Mouse (Mus musculus) MEL (cell line): ENCODE measurements around the gene 6030408B16Rik. TPM values are rescaled to one million over a fixed set of nuclear protein-coding genes. Genes with fewer than 3 reads are reported as not detected.

Source experiments
- DNase-seq: peaks from one replicate; pipeline ENCODE4 v3.0.0; 2011; ENCODE audit warnings: low read depth, low spot score
- H3K27ac ChIP-seq: 2 replicates; pipeline ENCODE4 v1.5.1; 2012; ENCODE audit warnings: low read depth, mild to moderate bottlenecking, control low read depth, low read length, moderate library complexity; ENCODE audit not compliant: control insufficient read depth
- H3K27me3 ChIP-seq, 2 experiments: fragments of 150-350 bp in 1 of 2; sonication (generic) in 1 of 2; 2 replicates each; pipeline ENCODE4 v1.6.1; 2012; ENCODE audit warnings: low read length in 2 of 2, mild to moderate bottlenecking in 2 of 2, improper control_type of control experiment in 1 of 2, moderate library complexity in 1 of 2; ENCODE audit not compliant: insufficient read depth in 2 of 2, control insufficient read depth in 1 of 2
- H3K36me3 ChIP-seq, 2 experiments: 2 replicates each; pipeline ENCODE4 v1.6.1; 2012 to 2014; ENCODE audit warnings: low read length in 2 of 2, improper control_type of control experiment in 1 of 2, inconsistent platforms in 1 of 2, mild to moderate bottlenecking in 1 of 2; ENCODE audit not compliant: insufficient read depth in 2 of 2, control insufficient read depth in 1 of 2
- H3K4me1 ChIP-seq, 2 experiments: fragments of 150-350 bp in 1 of 2; sonication (generic) in 1 of 2; 2 replicates each; pipeline ENCODE4 v1.6.1; 2012; ENCODE audit warnings: low read length in 2 of 2, improper control_type of control experiment in 1 of 2, mild to moderate bottlenecking in 1 of 2; ENCODE audit not compliant: insufficient read depth in 2 of 2, control insufficient read depth in 1 of 2
- H3K4me3 ChIP-seq, 2 experiments: fragments of 150-350 bp in 1 of 2; sonication (generic) in 1 of 2; 2 replicates each; pipeline ENCODE4 v1.5.1; 2012; ENCODE audit warnings: low read depth in 2 of 2, low read length in 2 of 2, mild to moderate bottlenecking in 2 of 2, moderate library complexity in 2 of 2, control low read depth in 1 of 2, improper control_type of control experiment in 1 of 2; ENCODE audit not compliant: control insufficient read depth in 1 of 2, insufficient read depth in 1 of 2
- H3K79me2 ChIP-seq: 2 replicates; pipeline ENCODE4 v1.6.1; 2012; ENCODE audit warnings: mild to moderate bottlenecking, low read length, moderate library complexity; ENCODE audit not compliant: control insufficient read depth, poor library complexity, insufficient read depth
- H3K9ac ChIP-seq: 2 replicates; pipeline ENCODE4 v1.6.1; 2012; ENCODE audit warnings: low read depth, mild to moderate bottlenecking, control low read depth, low read length, moderate library complexity; ENCODE audit not compliant: control insufficient read depth, poor library complexity, severe bottlenecking
- H3K9me3 ChIP-seq: fragments of 150-350 bp; sonication (generic); replicated peaks from 2 replicates; pipeline ENCODE4 v1.6.1; 2012; ENCODE audit warnings: mild to moderate bottlenecking, low read length, improper control_type of control experiment, moderate library complexity; ENCODE audit not compliant: insufficient read depth
- BHLHE40 ChIP-seq: IDR thresholded peaks from 2 replicates; pipeline ENCODE4 v1.6.1; 2012; ENCODE audit warnings: low read depth, mild to moderate bottlenecking, inconsistent platforms, low read length, improper control_type of control experiment, borderline replicate concordance
- CHD1 ChIP-seq: IDR thresholded peaks from 2 replicates; pipeline ENCODE4 v1.6.1; 2012; ENCODE audit warnings: low read depth, mild to moderate bottlenecking, inconsistent platforms, low read length, improper control_type of control experiment
- E2F4 ChIP-seq: IDR thresholded peaks from 2 replicates; pipeline ENCODE4 v1.6.1; 2011; ENCODE audit warnings: low read depth, low read length, improper control_type of control experiment, borderline replicate concordance
- ETS1 ChIP-seq: IDR thresholded peaks from 2 replicates; pipeline ENCODE4 v1.6.1; 2012; ENCODE audit warnings: low read depth, mild to moderate bottlenecking, inconsistent platforms, low read length, improper control_type of control experiment, moderate library complexity
- GATA1 ChIP-seq: IDR thresholded peaks from 2 replicates; pipeline ENCODE4 v1.6.1; 2011; ENCODE audit warnings: low read depth, low read length, improper control_type of control experiment
- HCFC1 ChIP-seq: IDR thresholded peaks from 2 replicates; pipeline ENCODE4 v1.6.1; 2012; ENCODE audit warnings: low read depth, mild to moderate bottlenecking, inconsistent platforms, low read length, improper control_type of control experiment, moderate library complexity
- JUND ChIP-seq: IDR thresholded peaks from 2 replicates; pipeline ENCODE4 v1.6.1; 2011; ENCODE audit warnings: low read depth, mild to moderate bottlenecking, improper control_type of control experiment, low read length
- MAX ChIP-seq: IDR thresholded peaks from 2 replicates; pipeline ENCODE4 v1.6.1; 2011; ENCODE audit warnings: low read length, improper control_type of control experiment
- MAZ ChIP-seq: IDR thresholded peaks from 2 replicates; pipeline ENCODE4 v1.6.1; 2012; ENCODE audit warnings: low read depth, mild to moderate bottlenecking, inconsistent platforms, low read length, improper control_type of control experiment
- MEF2A ChIP-seq: IDR thresholded peaks from 2 replicates; pipeline ENCODE4 v1.6.1; 2014; ENCODE audit warnings: low read depth, mild to moderate bottlenecking, inconsistent platforms, low read length, improper control_type of control experiment; ENCODE audit not compliant: poor library complexity, insufficient replicate concordance, severe bottlenecking; ENCODE audit errors: extremely low read depth
- MXI1 ChIP-seq: IDR thresholded peaks from 2 replicates; pipeline ENCODE4 v1.6.1; 2011; ENCODE audit warnings: mild to moderate bottlenecking, low read depth, low read length, improper control_type of control experiment
- MYB ChIP-seq: IDR thresholded peaks from 2 replicates; pipeline ENCODE4 v1.6.1; 2011; ENCODE audit warnings: mild to moderate bottlenecking, low read depth, low read length, improper control_type of control experiment
- MYC ChIP-seq: IDR thresholded peaks from 2 replicates; pipeline ENCODE4 v1.6.1; 2011; ENCODE audit warnings: low read depth, mild to moderate bottlenecking, low read length, improper control_type of control experiment, moderate library complexity
- NELFE ChIP-seq: IDR thresholded peaks from 2 replicates; pipeline ENCODE4 v1.6.1; 2011; ENCODE audit warnings: low read depth, low read length, improper control_type of control experiment
- NRF1 ChIP-seq: IDR thresholded peaks from 2 replicates; pipeline ENCODE4 v1.6.1; 2014; ENCODE audit warnings: low read depth, mild to moderate bottlenecking, inconsistent platforms, low read length, improper control_type of control experiment, moderate library complexity; ENCODE audit not compliant: poor library complexity, insufficient read depth, severe bottlenecking
- POLR2A ChIP-seq, 2 experiments: IDR thresholded peaks; 2 replicates each; pipeline ENCODE4 v1.6.1; 2011 to 2012; ENCODE audit warnings: low read length in 2 of 2, mild to moderate bottlenecking in 2 of 2, control low read depth in 1 of 2, improper control_type of control experiment in 1 of 2, low read depth in 1 of 2, moderate library complexity in 1 of 2; ENCODE audit not compliant: control insufficient read depth in 1 of 2, insufficient read depth in 1 of 2, poor library complexity in 1 of 2
- POLR2AphosphoS2 ChIP-seq: IDR thresholded peaks from 2 replicates; pipeline ENCODE4 v1.6.1; 2011; ENCODE audit warnings: low read length, improper control_type of control experiment
- RAD21 ChIP-seq: IDR thresholded peaks from 2 replicates; pipeline ENCODE4 v1.6.1; 2011; ENCODE audit warnings: mild to moderate bottlenecking, low read depth, low read length, improper control_type of control experiment
- RCOR1 ChIP-seq: IDR thresholded peaks from 2 replicates; pipeline ENCODE4 v1.6.1; 2012; ENCODE audit warnings: low read depth, mild to moderate bottlenecking, inconsistent platforms, low read length, improper control_type of control experiment
- SIN3A ChIP-seq: IDR thresholded peaks from 2 replicates; pipeline ENCODE4 v1.6.1; 2012; ENCODE audit warnings: low read length, improper control_type of control experiment, inconsistent platforms
- SMC3 ChIP-seq: IDR thresholded peaks from 2 replicates; pipeline ENCODE4 v1.6.1; 2011; ENCODE audit warnings: low read depth, low read length, improper control_type of control experiment
- TAL1 ChIP-seq: IDR thresholded peaks from 2 replicates; pipeline ENCODE4 v1.6.1; 2012; ENCODE audit warnings: mild to moderate bottlenecking, inconsistent platforms, low read length, moderate library complexity, mixed read lengths
- TBP ChIP-seq: IDR thresholded peaks from 2 replicates; pipeline ENCODE4 v1.8.0; 2011; ENCODE audit warnings: low read depth, low read length, improper control_type of control experiment
- TCF12 ChIP-seq: IDR thresholded peaks from 2 replicates; pipeline ENCODE4 v1.6.1; 2014; ENCODE audit warnings: low read depth, mild to moderate bottlenecking, inconsistent platforms, low read length, improper control_type of control experiment, moderate library complexity
- UBTF ChIP-seq: IDR thresholded peaks from 2 replicates; pipeline ENCODE4 v1.6.1; 2012; ENCODE audit warnings: low read depth, mild to moderate bottlenecking, inconsistent platforms, low read length, improper control_type of control experiment, moderate library complexity, borderline replicate concordance; ENCODE audit not compliant: insufficient read depth
- USF1 ChIP-seq: IDR thresholded peaks from 2 replicates; pipeline ENCODE4 v1.6.1; 2014; ENCODE audit warnings: low read depth, mild to moderate bottlenecking, inconsistent platforms, low read length, improper control_type of control experiment, moderate library complexity
- USF2 ChIP-seq, 2 experiments: IDR thresholded peaks; 2 replicates each; pipeline ENCODE4 v1.6.1; 2011 to 2012; ENCODE audit warnings: improper control_type of control experiment in 2 of 2, low read length in 2 of 2, borderline replicate concordance in 1 of 2, inconsistent platforms in 1 of 2, low read depth in 1 of 2, mild to moderate bottlenecking in 1 of 2; ENCODE audit not compliant: insufficient read depth in 1 of 2
- ZC3H11A ChIP-seq: IDR thresholded peaks from 2 replicates; pipeline ENCODE4 v1.6.1; 2012; ENCODE audit warnings: low read depth, mild to moderate bottlenecking, inconsistent platforms, low read length, improper control_type of control experiment
- ZMIZ1 ChIP-seq: IDR thresholded peaks from 2 replicates; pipeline ENCODE4 v1.6.1; 2012; ENCODE audit warnings: low read depth, mild to moderate bottlenecking, inconsistent platforms, low read length, improper control_type of control experiment, moderate library complexity
- ZNF384 ChIP-seq: IDR thresholded peaks from 2 replicates; pipeline ENCODE4 v1.6.1; 2012; ENCODE audit warnings: low read depth, mild to moderate bottlenecking, inconsistent platforms, low read length, improper control_type of control experiment
- polyA plus RNA-seq, 2 experiments: library from polyadenylated mRNA; stranded (reverse) in 1 of 2; unstranded in 1 of 2; fragments of >175 nt in 1 of 2; fragments of >200 nt in 1 of 2; gene quantifications; 2 replicates each; pipeline versions ENCODE4 v1.2.1 to v1.2.4; 2012; ENCODE audit warnings: low replicate concordance in 2 of 2, low read depth in 1 of 2; ENCODE audit not compliant: insufficient read length in 2 of 2, insufficient read depth in 1 of 2, missing spikeins in 1 of 2
- total RNA-seq: library from RNA; depleted of rRNA; stranded (reverse); fragments of 300-350 nt; gene quantifications from 2 replicates; pipeline ENCODE4 v1.2.3, GENCODE M21; 2012

Gene 6030408B16Rik
- total and polyA plus RNA-seq, 3 experiments, result 0.12 to 0.18 TPM; not detected in 1

GRCm38 (mm10) chr15:101283183-101283910, 9.7 kb upstream of the 6030408B16Rik start (continued):
- TF ChIP-seq ETS1 (no peak), MAZ (no peak; the same call in 1 of the 2 replicates), RAD21 (peak; percentile 85), ZNF384 (no peak)

DNA sequence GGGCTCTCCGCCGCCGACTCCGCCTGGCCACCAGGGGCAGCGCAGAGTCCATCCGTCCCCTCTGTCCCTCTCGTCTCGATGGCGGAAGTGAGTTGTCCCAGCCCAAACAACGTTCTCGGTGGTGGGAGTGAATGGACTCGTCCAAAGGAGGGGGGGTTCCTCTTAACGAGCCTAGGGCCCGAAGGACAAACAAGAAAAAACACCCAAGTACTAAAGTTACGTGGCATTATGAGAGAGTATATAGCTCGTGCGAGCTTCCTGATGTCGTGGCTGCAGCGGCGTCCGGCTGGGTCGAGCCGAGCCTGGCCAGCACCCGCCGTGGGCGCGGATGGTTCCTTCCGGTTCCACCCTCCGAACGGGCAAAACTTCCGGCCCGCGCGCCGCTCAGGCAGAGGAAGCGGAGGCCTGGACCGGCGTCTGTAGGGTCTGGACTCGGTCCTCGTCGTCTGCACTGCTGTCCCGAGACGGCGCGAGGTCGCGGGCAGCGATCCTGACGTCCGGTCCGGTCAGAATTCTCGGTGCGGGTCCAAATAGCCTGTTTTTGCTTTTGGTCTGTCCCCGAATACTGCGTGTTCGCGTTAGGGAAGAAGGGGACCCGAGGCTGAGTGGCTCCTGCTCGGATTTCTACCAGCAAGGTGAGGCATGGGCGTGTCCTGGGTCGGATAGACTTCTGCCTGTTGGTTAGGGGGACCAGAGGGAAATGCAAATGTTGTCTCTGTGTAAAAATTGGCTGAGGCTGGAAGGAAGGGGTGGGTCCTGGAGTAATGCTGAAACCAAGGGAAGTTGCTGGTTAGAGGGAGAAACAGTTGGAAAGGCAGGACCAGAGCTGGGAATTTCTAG, 8.9 kb upstream of the 6030408B16Rik start, which contains the start of gene Atg101:
TSS of gene Atg101 (plus strand) at position 362 of the 840 bp plus-strand sequence.
- Histone ChIP-seq H3K9me3 (no peaks in the 10 kb centered on the region), H3K27me3 (no peaks in the 10 kb centered on the region), H3K4me3 (peak within 1 kb of the TSS; percentile 81 to 96), H3K27ac (peak within 1 kb of the TSS; percentile 83), H3K36me3 (peaks cover 0 to 14% of the 10 kb centered on the region in 2 experiments), H3K9ac (peak within 1 kb of the TSS; percentile 95), H3K79me2 (peaks cover 13% of the 10 kb centered on the region), H3K4me1 (peaks cover 3 to 20% of the 10 kb centered on the region in 2 experiments; a peak in 3 of 4 replicates)
- peak; percentile 97 for DNase-seq
- peak; percentile 72 for TF ChIP-seq MAX
- TF ChIP-seq NRF1, result no peak
- peak; percentile 79 for TF ChIP-seq ETS1
- no peak for TF ChIP-seq E2F4
- TF ChIP-seq CHD1, result peak; percentile 100
- TF ChIP-seq SIN3A, result peak; percentile 97
- peak; percentile 77 for TF ChIP-seq MYB
- no peak for TF ChIP-seq RCOR1
- peak; percentile 99; the same call in 1 of the 2 replicates for TF ChIP-seq MAZ
- TF ChIP-seq SMC3, result peak; percentile 52; the same call in 1 of the 2 replicates
- peak; percentile 52; the same call in 1 of the 2 replicates for TF ChIP-seq ZNF384
- no peak for TF ChIP-seq GATA1
- no peak for TF ChIP-seq USF1
- peak; percentile 75 for TF ChIP-seq BHLHE40
- peak; percentile 83; the same call in 1 of the 2 replicates for TF ChIP-seq POLR2AphosphoS2
- no peak for TF ChIP-seq JUND
- TF ChIP-seq MXI1, result peak; percentile 87
- peak; percentile 92 to 95 for TF ChIP-seq POLR2A (IDR thresholded peaks at IDR 0.05; ENCODE audit: control insufficient read depth in 1 of 2, insufficient read depth in 1 of 2, low read depth in 1 of 2, low read length in 2 of 2, poor library complexity in 1 of 2)
- peak; percentile 57; the same call in 1 of the 2 replicates for TF ChIP-seq MEF2A
- TF ChIP-seq RAD21, result no peak; the same call in 1 of the 2 replicates
- TF ChIP-seq USF2 (IDR thresholded peaks at IDR 0.05; ENCODE audit: borderline replicate concordance in 1 of 2, insufficient read depth in 1 of 2, low read depth in 1 of 2, low read length in 2 of 2), result no peak
- TF ChIP-seq TCF12, result peak; percentile 70
- no peak for TF ChIP-seq UBTF
- TF ChIP-seq HCFC1, result peak; percentile 97
- TF ChIP-seq TBP, result peak; percentile 38; the same call in 1 of the 2 replicates
- no peak for TF ChIP-seq TAL1
- no peak for TF ChIP-seq ZC3H11A
- peak; percentile 75 for TF ChIP-seq NELFE
- 0 out of 2 replicates have a peak, but pooled peaks have one; percentile 48 for TF ChIP-seq ZMIZ1
- peak; percentile 68; the same call in 1 of the 2 replicates for TF ChIP-seq MYC
